Mouse (Mus musculus): ENCODE measurements at regions not wholly inside any gene's neighbourhood (a gene's known extent, or its start where the extent isn't known, plus 50 kb on each side); places are given as distances from the start of the nearest gene placed in this dataset.

GRCm38 (mm10) chr1:142605224-142605623 is 1035.2 kb upstream of the B3galt2 start:
- intact Hi-C loops (cut with DNase I): no loop called here
- no peak for DNase-seq

- intact Hi-C loops (cut with DNase I): no loop called here
- DNase-seq: no peak
Measured at GRCm38 (mm10) chr1:142606082-142606481, 1034.4 kb upstream of the B3galt2 start.

GRCm38 (mm10) chr1:142621464-142621863 is 1019.0 kb upstream of the B3galt2 start:
- intact Hi-C loops (cut with DNase I): no loop called here
- DNase-seq: no peak

GRCm38 (mm10) chr1:142624303-142624702 is 1016.2 kb upstream of the B3galt2 start:
- intact Hi-C loops (cut with DNase I): no loop called here

GRCm38 (mm10) chr1:142655289-142655688 is 985.2 kb upstream of the B3galt2 start:
- intact Hi-C loops (cut with DNase I): no loop called here
- no peak for DNase-seq

More at GRCm38 (mm10) chr1:142624303-142624702, 1016.2 kb upstream of the B3galt2 start:
- no peak for DNase-seq

GRCm38 (mm10) chr1:142665262-142665661 is 975.2 kb upstream of the B3galt2 start:
- DNase-seq: no peak
- intact Hi-C loops (cut with DNase I): no loop called here

GRCm38 (mm10) chr1:142679917-142680316 is 960.5 kb upstream of the B3galt2 start:
- intact Hi-C loops (cut with DNase I): no loop called here
- no peak for DNase-seq

GRCm38 (mm10) chr1:142688828-142689227 is 951.6 kb upstream of the B3galt2 start:
- no peak for DNase-seq
- intact Hi-C loops (cut with DNase I): no loop called here

GRCm38 (mm10) chr1:142695179-142695578 is 945.3 kb upstream of the B3galt2 start:
- intact Hi-C loops (cut with DNase I): no loop called here
- no peak for DNase-seq

GRCm38 (mm10) chr1:142708263-142708662 is 932.2 kb upstream of the B3galt2 start:
- intact Hi-C loops (cut with DNase I): no loop called here
- no peak for DNase-seq

- no peak for DNase-seq
- intact Hi-C loops (cut with DNase I): no loop called here
Measured at GRCm38 (mm10) chr1:142730259-142730658, 910.2 kb upstream of the B3galt2 start.

- intact Hi-C loops (cut with DNase I): no loop called here
- no peak for DNase-seq
Measured at GRCm38 (mm10) chr1:142734108-142734507, 906.4 kb upstream of the B3galt2 start.

- intact Hi-C loops (cut with DNase I): no loop called here
- no peak for DNase-seq
Measured at GRCm38 (mm10) chr1:142738376-142738775, 902.1 kb upstream of the B3galt2 start.

- DNase-seq: peak; percentile 5 to 14
- intact Hi-C loops (cut with DNase I): no loop called here
Measured at GRCm38 (mm10) chr1:142742307-142742706, 898.2 kb upstream of the B3galt2 start.

- intact Hi-C loops (cut with DNase I): no loop called here
- DNase-seq: no peak
Measured at GRCm38 (mm10) chr1:142771010-142771409, 869.5 kb upstream of the B3galt2 start.
